Mouse (Mus musculus): ENCODE data around the gene Stt3b. TPM values are rescaled to one million over a fixed set of nuclear protein-coding genes. Genes with fewer than 3 reads are reported as not detected.
A peak's percentile ranks its signal among the peaks of the same experiment; 100 is the strongest.

Stt3b gene
- total RNA-seq, 2 experiments from 2014 or later, result 70.1 to 72.0 TPM

- DNase-seq (ENCODE audit: low spot score), result no peak
Observed at GRCm38 (mm10) chr9:115318621-115319375, 8.6 kb upstream of the Stt3b start.

- DNase-seq (ENCODE audit: low spot score), result no peak
Observed at GRCm38 (mm10) chr9:115317049-115317448, 6.8 kb upstream of the Stt3b start.

- DNase-seq (ENCODE audit: low spot score), result no peak
Observed at GRCm38 (mm10) chr9:115314556-115314955, 4.3 kb upstream of the Stt3b start.

DNA sequence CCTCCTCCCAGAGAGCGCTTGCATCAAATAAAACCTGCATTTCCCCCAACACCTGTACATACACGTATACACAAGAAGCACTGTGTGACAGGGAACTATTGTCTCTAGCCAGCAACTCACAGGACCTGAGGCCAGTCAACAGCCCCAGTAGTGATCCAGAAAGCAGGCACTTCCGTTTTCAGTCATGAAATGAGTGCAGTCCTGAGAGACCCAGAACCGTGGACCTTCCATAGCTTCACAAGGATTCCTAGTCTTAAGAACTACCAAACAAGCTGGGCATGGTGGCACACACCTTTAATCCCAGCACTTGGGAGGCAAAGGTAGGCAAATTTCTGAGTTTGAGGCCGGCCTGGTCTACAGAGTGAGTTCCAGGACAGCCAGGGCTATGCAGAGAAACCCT lies 3.6 kb upstream of the Stt3b start:
- no peak for DNase-seq (ENCODE audit: low spot score)

DNA sequence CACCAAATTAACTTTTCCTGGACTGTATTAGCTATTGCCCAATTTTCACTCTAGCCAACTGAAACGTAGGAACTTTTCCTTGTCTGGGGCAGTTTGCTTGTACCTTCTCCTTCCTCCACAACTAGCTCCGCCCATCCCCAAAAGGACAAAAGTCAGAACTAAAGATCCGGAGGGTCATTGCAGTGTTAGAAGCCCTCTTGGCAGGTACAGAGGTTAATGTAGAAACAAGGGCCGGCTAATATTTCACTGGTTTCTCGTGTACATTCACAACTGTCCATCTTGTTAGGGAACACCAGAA lies 951 bp upstream of the Stt3b start:
- no peak for DNase-seq (ENCODE audit: low spot score)

DNA sequence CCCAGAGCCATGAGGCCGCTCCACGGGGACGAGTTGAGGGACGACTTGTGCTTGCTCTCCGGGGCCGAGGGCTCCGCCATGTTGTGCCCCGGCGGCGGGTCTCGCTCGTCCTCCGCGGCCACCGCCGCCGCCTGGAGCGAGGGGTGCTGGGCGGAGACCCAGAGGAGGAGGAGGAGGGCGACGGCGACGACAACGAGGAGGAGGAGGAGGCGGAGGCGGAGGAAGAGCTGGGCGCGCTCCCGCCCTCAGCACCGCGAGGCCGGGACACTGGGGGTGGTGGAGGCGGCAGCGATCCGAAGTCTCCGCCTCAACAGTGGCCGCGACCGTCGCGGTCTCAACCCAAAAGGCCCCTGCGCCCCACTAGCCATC lies 260 bp downstream of the Stt3b start:
- DNase-seq (ENCODE audit: low spot score), result no peak

- DNase-seq (ENCODE audit: low spot score), result no peak
Observed at GRCm38 (mm10) chr9:115309381-115309971, 745 bp downstream of the Stt3b start.

DNA sequence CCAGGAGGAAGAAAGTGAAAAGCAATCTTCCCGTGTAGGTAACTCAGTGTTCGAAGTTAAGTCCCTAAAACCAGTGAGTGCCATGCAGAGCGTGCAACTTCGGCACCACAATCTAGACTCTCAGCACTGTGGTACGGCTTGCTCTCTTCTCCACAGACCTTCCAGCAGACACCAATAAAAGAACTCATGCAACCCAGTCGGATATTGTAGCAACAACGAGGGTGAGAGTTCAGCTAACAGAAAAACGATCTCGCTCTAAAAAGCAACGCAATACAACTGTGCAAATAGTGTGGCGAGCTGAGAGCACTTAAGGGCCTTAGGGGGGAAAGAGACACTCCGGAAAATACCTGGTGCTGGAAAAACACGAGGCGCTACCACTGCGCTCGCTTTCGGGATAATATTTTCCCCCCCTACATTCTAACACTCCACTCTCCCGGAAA lies 1.3 kb downstream of the Stt3b start:
- DNase-seq (ENCODE audit: low spot score), result peak; percentile 35

DNA sequence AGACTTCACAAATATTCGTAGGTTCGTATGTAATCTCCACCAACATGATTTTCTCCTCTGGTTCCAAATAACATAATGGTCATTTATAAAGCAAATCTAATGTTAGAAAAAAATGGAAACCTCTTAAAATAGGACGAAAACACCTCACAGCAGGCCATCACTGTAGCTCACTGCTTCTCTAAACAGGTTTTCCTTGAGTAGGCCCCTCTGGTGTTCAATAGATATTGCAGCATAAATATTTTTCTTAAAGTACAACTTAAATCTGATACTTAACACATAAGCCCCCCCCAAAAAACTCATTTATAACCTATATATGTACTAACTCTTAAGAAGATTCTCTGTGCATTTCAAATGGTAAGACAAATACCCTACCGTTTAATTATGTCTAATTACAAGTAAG lies 1.8 kb downstream of the Stt3b start:
- no peak for DNase-seq (ENCODE audit: low spot score)

DNA sequence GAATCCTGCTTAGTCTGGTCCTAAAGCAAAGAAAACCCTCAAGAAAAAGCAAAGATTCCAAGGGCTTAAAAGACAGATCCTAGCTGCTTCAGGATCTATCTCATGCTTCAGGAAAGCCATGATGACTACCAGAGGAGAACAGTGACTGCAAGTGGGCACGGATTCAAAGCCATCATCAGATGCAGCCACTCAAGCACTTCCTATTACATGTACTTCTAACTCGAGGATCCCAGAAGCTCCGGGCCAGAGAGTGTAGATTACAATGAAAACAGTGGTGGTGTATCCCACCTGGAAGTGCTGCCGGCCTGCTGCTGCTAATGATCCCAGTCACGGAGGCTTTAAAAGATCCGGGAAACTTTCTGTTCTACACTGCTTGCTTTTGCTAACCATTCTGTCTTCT lies 4.0 kb downstream of the Stt3b start:
- peak; percentile 49 for DNase-seq (ENCODE audit: low spot score)

DNA sequence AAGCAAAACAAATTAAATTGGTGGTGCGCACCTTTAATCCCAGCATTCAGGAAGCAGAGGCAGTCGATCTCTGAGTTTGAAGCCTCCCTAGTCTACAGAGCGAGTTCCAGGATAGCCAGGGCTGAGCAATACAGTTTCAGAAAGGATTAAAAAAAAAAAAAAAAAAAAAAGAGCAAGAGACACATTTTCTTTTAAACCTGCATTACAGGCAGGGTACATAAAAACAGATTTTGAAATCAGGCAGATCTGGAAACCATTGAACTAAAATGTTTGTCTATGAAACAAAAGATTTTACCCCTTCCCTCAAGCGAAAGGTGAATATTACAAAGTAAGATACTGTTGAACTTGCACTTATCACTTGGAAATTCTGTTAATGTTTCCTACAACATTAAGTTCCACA lies 6.1 kb downstream of the Stt3b start:
- DNase-seq (ENCODE audit: low spot score), result no peak

DNA sequence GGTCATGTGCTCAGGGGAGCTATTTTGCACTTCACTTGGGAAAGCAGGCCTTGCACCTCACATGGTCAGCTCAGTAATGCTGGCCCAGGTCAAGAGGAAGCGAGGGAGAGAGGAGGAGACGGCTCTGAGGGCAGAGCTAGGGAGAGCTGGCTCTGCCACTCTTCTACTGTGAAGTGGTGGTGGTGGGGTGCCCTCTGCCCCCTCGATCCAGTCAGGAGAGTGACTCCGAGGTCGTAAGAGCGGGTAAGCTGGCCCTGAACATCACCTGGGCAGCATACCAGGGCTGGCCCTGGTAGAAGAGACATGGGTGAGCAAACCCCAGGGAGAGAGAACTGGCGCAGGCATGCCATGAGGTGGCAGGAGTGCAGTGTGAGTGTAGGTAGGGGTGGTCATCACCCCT lies 8.6 kb downstream of the Stt3b start:
- DNase-seq (ENCODE audit: low spot score), result no peak

- no peak for DNase-seq (ENCODE audit: low spot score)
Observed at GRCm38 (mm10) chr9:115301002-115301579, 9.1 kb downstream of the Stt3b start.

- peak; percentile 53 for DNase-seq (ENCODE audit: low spot score)
Observed at GRCm38 (mm10) chr9:115296738-115297137, 13.5 kb downstream of the Stt3b start.

GRCm38 (mm10) chr9:115293920-115294594 lies 16.2 kb downstream of the Stt3b start:
- peak; percentile 22 for DNase-seq (ENCODE audit: low spot score)

GRCm38 (mm10) chr9:115287774-115288434 lies 22.3 kb downstream of the Stt3b start:
- DNase-seq (ENCODE audit: low spot score), result no peak

GRCm38 (mm10) chr9:115284385-115284784 lies 25.8 kb downstream of the Stt3b start:
- DNase-seq (ENCODE audit: low spot score), result no peak

DNA sequence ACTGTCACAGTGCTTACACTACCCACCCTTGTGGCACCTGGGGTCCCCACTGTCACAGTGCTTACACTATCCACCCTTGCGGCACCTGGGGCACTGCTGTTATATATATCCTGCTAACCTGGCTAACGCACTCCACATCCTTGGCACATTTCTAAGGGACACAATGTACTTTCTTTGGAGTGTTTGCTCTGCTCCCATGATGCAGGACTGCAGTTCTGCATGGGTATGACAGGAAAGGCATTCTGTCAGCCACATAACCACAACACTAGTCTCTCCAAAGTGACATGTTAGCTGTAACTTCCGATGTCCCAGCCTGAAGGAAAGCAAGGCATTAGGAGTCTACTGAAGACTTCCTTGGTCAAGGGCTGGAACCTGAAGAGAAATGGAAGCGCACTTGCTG lies 26.8 kb downstream of the Stt3b start:
- no peak for DNase-seq (ENCODE audit: low spot score)

DNA sequence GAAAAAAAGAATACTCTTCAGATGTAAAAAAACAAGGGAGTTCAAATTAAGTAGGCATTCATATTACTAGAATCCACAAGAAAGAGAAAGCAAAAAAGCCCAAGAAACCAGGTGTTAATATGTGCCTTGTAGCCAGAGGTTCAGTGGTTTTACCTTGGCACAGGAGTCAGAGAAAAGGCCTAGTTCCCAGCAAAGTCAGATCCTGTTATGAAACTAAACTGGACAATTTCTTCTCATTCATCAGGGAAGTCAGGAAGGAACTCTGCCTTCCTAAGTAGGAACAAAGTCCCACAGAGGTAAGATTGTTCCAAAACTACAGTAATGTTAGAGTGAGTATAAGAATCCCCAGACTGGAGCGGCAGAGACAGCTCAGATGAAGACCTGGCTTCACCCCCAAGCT lies 31.6 kb downstream of the Stt3b start:
- no peak for DNase-seq (ENCODE audit: low spot score)

GRCm38 (mm10) chr9:115274806-115275205 lies 35.4 kb downstream of the Stt3b start:
- DNase-seq (ENCODE audit: low spot score), result no peak

- DNase-seq (ENCODE audit: low spot score), result no peak
Observed at GRCm38 (mm10) chr9:115273095-115273649, 37.0 kb downstream of the Stt3b start.

GRCm38 (mm10) chr9:115272451-115272850 lies 37.8 kb downstream of the Stt3b start:
- DNase-seq (ENCODE audit: low spot score), result peak; percentile 28
